Mouse (Mus musculus): ENCODE measurements at regions not wholly inside any gene's neighbourhood (a gene's known extent, or its start where the extent isn't known, plus 50 kb on each side); places are given as distances from the start of the nearest gene placed in this dataset.

GRCm38 (mm10) chr8:51254109-51254508 lies 2257.4 kb upstream of the Aga start:
- no peak overlapping the region for H3K27ac ChIP-seq
- no peaks in the 10 kb centered on the region for H3K36me3 ChIP-seq
- H3K9ac ChIP-seq, result no peak overlapping the region
- H3K4me1 ChIP-seq, result no peaks in the 10 kb centered on the region
- no peaks in the 10 kb centered on the region for H3K27me3 ChIP-seq
- no peak overlapping the region for H3K4me3 ChIP-seq
- 0 out of 2 replicates have a peak, but pooled peaks have one; percentile 54 for ATAC-seq (ENCODE audit: low FRiP score, low read depth)
- no peak overlapping the region for H3K4me2 ChIP-seq (replicated peaks)
- H3K9me3 ChIP-seq, result no peaks in the 10 kb centered on the region

DNA sequence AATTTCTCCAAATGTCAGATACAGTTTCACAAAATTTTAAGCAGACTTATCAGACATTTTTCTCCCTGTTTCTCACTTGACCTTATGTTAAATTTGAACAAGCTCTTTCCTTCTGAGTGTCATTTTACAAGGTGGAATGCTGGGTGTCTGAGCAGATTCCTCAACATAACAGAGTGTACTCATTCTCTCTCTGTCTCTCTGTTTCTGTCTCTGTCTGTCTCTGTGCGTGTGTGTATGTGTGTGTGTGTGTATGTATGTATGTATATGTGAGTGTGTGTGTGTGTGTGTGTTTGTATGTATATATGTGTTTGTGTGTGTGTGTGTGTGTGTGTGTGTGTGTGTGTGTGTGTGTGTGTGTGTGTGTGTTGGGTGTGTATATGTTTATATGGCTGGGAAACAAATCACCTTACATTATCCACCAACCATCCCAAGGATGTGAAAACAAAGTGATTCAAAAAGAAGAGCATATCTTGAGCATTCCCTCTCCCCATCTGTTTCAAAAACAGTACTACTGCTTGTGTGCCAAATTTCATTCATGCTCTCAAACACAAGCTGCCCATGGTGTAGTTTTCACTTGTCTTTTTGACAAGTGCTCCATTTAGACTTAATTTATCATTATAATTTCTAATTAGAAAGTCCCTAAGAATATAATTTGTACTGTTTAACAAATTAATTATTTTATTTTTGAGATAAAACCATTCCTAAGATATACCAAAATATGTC lies 2213.1 kb upstream of the Aga start:
- H3K36me3 ChIP-seq, result no peaks in the 10 kb centered on the region
- no peak overlapping the region for H3K27ac ChIP-seq
- H3K4me1 ChIP-seq, result no peaks in the 10 kb centered on the region
- no peak overlapping the region for H3K4me2 ChIP-seq (replicated peaks)
- H3K9me3 ChIP-seq, result no peaks in the 10 kb centered on the region
- H3K27me3 ChIP-seq, result no peaks in the 10 kb centered on the region
- no peak for ATAC-seq (ENCODE audit: low FRiP score, low read depth)
- no peak overlapping the region for H3K4me3 ChIP-seq
- 90% methylated on average over 1 of the region's 1 CpGs for WGBS
- no peak overlapping the region for H3K9ac ChIP-seq
